Mouse (Mus musculus) liver, adult 2 months (tissue): Measurements from ENCODE around the gene Gpr75.

Source experiments
- CTCF ChIP-seq: fragments of 200-500 bp; IDR thresholded peaks from 2 replicates; pipeline ENCODE4 v1.5.1; 2011; ENCODE audit warnings: low read depth, low read length, control low read depth
- POLR2A ChIP-seq: fragments of 200-500 bp; IDR thresholded peaks from 2 replicates; pipeline ENCODE4 v1.6.1; 2011; ENCODE audit warnings: low read length, control low read depth; ENCODE audit not compliant: insufficient read depth; ENCODE audit errors: extremely low read depth

- no peak for TF ChIP-seq CTCF
- TF ChIP-seq POLR2A, result no peak
Measured at GRCm38 (mm10) chr11:30923283-30923682, 38.1 kb downstream of the Gpr75 start.
